Mouse (Mus musculus) limb, embryonic 15.5 days (tissue): ENCODE data around the gene Anxa6. TPM values are rescaled to one million over a fixed set of nuclear protein-coding genes. Genes with fewer than 3 reads are reported as not detected.

Experiments
- ATAC-seq: fragments of 200-750 bp; cut with Nextera tagmentation; 2 replicates; pipeline ENCODE4 v1.8.0; 2017; ENCODE audit warnings: low read depth, moderate TSS enrichment; ENCODE audit not compliant: insufficient number of reproducible peaks, low FRiP score, low TSS enrichment
- H3K27ac ChIP-seq: fragments of 300-500 bp; sonication (generic); 2 replicates; pipeline ENCODE4 v1.5.1; 2015; ENCODE audit warnings: moderate library complexity, mild to moderate bottlenecking, inconsistent platforms
- H3K27me3 ChIP-seq: fragments of 300-500 bp; sonication (generic); 2 replicates; pipeline ENCODE4 v1.6.1; 2015; ENCODE audit warnings: inconsistent platforms
- H3K36me3 ChIP-seq: fragments of 300-500 bp; sonication (generic); 2 replicates; pipeline ENCODE4 v1.6.1; 2015; ENCODE audit warnings: inconsistent platforms
- H3K4me1 ChIP-seq: fragments of 300-500 bp; sonication (generic); 2 replicates; pipeline ENCODE4 v1.6.1; 2015; ENCODE audit warnings: inconsistent platforms
- H3K4me2 ChIP-seq: fragments of 300-500 bp; sonication (generic); 2 replicates; pipeline ENCODE4 v1.6.1; 2015; ENCODE audit warnings: mild to moderate bottlenecking, inconsistent platforms
- H3K4me3 ChIP-seq: fragments of 300-500 bp; sonication (generic); 2 replicates; pipeline ENCODE4 v1.5.1; 2015; ENCODE audit warnings: mild to moderate bottlenecking, inconsistent platforms
- H3K9ac ChIP-seq: fragments of 300-500 bp; sonication (generic); 2 replicates; pipeline ENCODE4 v1.6.1; 2015; ENCODE audit warnings: inconsistent platforms
- H3K9me3 ChIP-seq: fragments of 300-500 bp; sonication (generic); 2 replicates; pipeline ENCODE4 v1.6.1; 2016; ENCODE audit warnings: inconsistent platforms
- WGBS: fragments of 180-500 bp; shearing (Covaris S2); methylation state at CpG from one replicate; pipeline ENCODE4 v1.1.7; 2015; 5-methylcytosine and 5-hydroxymethylcytosine counted together
- polyA plus RNA-seq: library from polyadenylated mRNA; unstranded; fragments of >200 nt; fragmentation: Nextera tagmentation; extraction: Ambion mirVana; gene quantifications from 2 replicates; pipeline ENCODE4 v1.2.1, GENCODE M21; 2015

Anxa6 gene
- polyA plus RNA-seq, 1 experiment from 2014 or later, result 380 TPM

DNA sequence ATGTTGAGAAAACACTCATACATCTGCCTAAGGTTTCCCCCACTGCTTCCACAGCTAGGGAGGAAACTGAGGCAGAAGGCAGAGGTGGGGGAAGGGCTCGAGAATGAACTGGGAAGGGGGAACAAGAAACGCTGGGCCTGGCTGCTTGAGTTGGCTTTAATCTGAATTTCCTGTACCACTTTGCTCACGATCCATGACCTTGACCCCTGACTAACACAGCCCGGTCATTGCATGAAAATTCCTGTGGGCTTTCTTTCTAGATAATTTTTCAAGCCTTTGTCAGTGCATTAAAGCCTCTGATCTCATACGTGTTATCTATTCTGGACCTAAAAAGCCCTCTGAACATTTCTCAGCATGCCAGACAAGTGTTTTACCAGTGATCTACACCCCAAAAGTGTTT lies 29.6 kb upstream of the Anxa6 start:
- no peak for ATAC-seq
- Histone ChIP-seq H3K27me3 (no peaks in the 10 kb centered on the region), H3K36me3 (no peaks in the 10 kb centered on the region), H3K9ac (no peak overlapping the region), H3K9me3 (no peaks in the 10 kb centered on the region), H3K4me2 (no peak overlapping the region), H3K4me1 (no peaks in the 10 kb centered on the region), H3K27ac (no peak overlapping the region), H3K4me3 (no peak overlapping the region)
- 49% methylated on average over 5 of the region's 5 CpGs for WGBS

DNA sequence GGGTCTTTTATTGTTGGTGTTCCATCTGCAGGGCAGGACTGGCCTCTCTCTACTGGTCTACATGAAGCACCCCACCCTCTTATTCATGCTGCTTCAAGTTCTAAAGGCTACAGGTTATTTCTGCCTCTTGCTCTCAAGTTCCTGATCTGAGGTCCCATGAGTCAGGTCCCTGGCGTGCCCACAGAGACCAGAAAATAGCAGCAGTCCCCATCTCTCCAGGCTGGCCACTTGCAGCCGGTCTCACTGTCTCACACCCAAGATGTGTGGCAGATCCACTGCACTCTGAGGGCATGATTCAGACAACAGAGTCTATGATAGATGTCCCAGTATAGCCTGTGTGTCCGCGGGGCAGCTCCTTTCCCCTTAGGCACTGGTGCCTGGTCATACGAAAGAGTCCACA lies 27.6 kb upstream of the Anxa6 start:
- no peaks in the 10 kb centered on the region for H3K27me3 ChIP-seq
- WGBS, result 83% methylated on average over 5 of the region's 5 CpGs
- ATAC-seq, result no peak
- H3K9me3 ChIP-seq, result no peaks in the 10 kb centered on the region
- H3K4me2 ChIP-seq, result no peak overlapping the region
- H3K4me1 ChIP-seq, result no peaks in the 10 kb centered on the region
- H3K27ac ChIP-seq, result no peak overlapping the region
- H3K4me3 ChIP-seq, result no peak overlapping the region
- no peak overlapping the region for H3K9ac ChIP-seq
- H3K36me3 ChIP-seq, result no peaks in the 10 kb centered on the region

GRCm38 (mm10) chr11:55057511-55057910 lies 24.3 kb upstream of the Anxa6 start:
- no peaks in the 10 kb centered on the region for H3K4me1 ChIP-seq
- no peak overlapping the region for H3K4me3 ChIP-seq
- WGBS, result 75% methylated on average over 3 of the region's 3 CpGs
- H3K9ac ChIP-seq, result no peak overlapping the region
- H3K27ac ChIP-seq, result no peak overlapping the region
- no peaks in the 10 kb centered on the region for H3K9me3 ChIP-seq
- ATAC-seq, result no peak
- no peaks in the 10 kb centered on the region for H3K36me3 ChIP-seq
- H3K27me3 ChIP-seq, result no peaks in the 10 kb centered on the region
- no peak overlapping the region for H3K4me2 ChIP-seq

- Histone ChIP-seq H3K9me3 (no peaks in the 10 kb centered on the region), H3K4me1 (no peaks in the 10 kb centered on the region), H3K36me3 (no peaks in the 10 kb centered on the region), H3K27ac (no peak overlapping the region), H3K9ac (no peak overlapping the region), H3K4me2 (no peak overlapping the region), H3K27me3 (no peaks in the 10 kb centered on the region), H3K4me3 (no peak overlapping the region)
- ATAC-seq, result no peak
- whole genome bisulfite sequencing, result 74% methylated on average over 7 of the region's 7 CpGs
Observed at GRCm38 (mm10) chr11:55050837-55051510, 17.7 kb upstream of the Anxa6 start.

DNA sequence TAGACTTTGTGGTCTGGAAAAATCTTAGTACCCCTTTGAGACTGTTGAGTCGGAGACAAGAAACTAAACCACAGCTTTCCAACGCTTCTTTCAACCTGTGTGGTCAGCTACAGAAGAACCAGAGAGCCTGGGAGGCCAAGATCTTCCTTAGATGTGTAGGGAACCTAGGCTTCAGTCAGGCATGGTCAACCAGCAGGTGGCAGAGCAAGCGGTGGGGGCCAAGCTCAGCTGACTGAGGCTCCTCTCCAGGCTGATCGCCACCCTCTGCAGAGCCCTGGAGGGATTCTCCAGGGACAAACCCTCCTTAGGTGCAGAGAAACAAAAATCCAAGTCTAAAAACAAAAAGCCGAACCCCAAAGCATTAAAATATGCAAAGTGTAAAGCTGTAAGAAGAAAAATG lies 13.4 kb upstream of the Anxa6 start:
- ATAC-seq, result no peak
- Histone ChIP-seq H3K4me1 (no peaks in the 10 kb centered on the region), H3K27me3 (no peaks in the 10 kb centered on the region), H3K4me3 (no peak overlapping the region), H3K9me3 (no peaks in the 10 kb centered on the region), H3K27ac (no peak overlapping the region), H3K4me2 (no peak overlapping the region), H3K36me3 (no peaks in the 10 kb centered on the region), H3K9ac (no peak overlapping the region)
- 49% methylated on average over 5 of the region's 5 CpGs for WGBS

GRCm38 (mm10) chr11:55041348-55041747 lies 8.1 kb upstream of the Anxa6 start:
- 85% methylated on average over 4 of the region's 4 CpGs for WGBS
- no peak overlapping the region for H3K9ac ChIP-seq

DNA sequence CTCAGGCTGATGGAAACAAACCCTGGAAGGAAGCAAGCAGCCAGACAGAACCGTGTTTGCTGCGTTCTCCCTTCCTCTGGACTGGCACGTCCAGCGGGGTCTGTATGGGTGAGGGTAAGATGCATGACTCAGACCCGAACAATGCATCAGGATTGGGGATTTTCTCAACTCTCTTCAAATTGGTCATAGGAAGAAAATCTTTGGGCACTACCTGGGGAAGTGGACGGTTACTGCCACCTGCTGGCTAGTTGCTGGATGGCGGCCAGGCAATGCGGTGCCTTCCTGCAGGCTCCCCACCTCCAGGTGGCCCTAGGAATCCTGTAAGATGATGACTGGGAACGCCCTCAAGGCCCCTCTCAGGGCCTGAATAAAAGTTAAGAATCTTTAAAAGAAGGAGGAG lies 6.3 kb upstream of the Anxa6 start:
- 0 out of 2 replicates have a peak, but pooled peaks have one; percentile 22 for ATAC-seq
- H3K36me3 ChIP-seq, result no peaks in the 10 kb centered on the region
- H3K9me3 ChIP-seq, result no peaks in the 10 kb centered on the region
- no peaks in the 10 kb centered on the region for H3K27me3 ChIP-seq
- no peak overlapping the region for H3K4me3 ChIP-seq
- H3K4me1 ChIP-seq, result peaks cover 4% of the 10 kb centered on the region; the same call in 1 of the 2 replicates
- no peak overlapping the region for H3K4me2 ChIP-seq
- H3K9ac ChIP-seq, result no peak overlapping the region
- H3K27ac ChIP-seq, result no peak overlapping the region
- WGBS, result 2% methylated on average over 9 of the region's 9 CpGs

More at GRCm38 (mm10) chr11:55041348-55041747, 8.1 kb upstream of the Anxa6 start:
- Histone ChIP-seq H3K4me3 (no peak overlapping the region), H3K4me1 (peaks cover 4% of the 10 kb centered on the region; the same call in 1 of the 2 replicates), H3K27ac (no peak overlapping the region), H3K9me3 (no peaks in the 10 kb centered on the region), H3K4me2 (no peak overlapping the region), H3K27me3 (no peaks in the 10 kb centered on the region), H3K36me3 (no peaks in the 10 kb centered on the region)
- ATAC-seq, result no peak

GRCm38 (mm10) chr11:55036601-55037000 lies 3.4 kb upstream of the Anxa6 start:
- no peak overlapping the region for H3K4me3 ChIP-seq
- H3K4me2 ChIP-seq, result no peak overlapping the region
- no peak for ATAC-seq
- no peaks in the 10 kb centered on the region for H3K9me3 ChIP-seq
- WGBS, result 46% methylated on average over 3 of the region's 3 CpGs
- H3K4me1 ChIP-seq, result peaks cover 23% of the 10 kb centered on the region
- no peaks in the 10 kb centered on the region for H3K36me3 ChIP-seq
- H3K27me3 ChIP-seq, result no peaks in the 10 kb centered on the region
- no peak overlapping the region for H3K27ac ChIP-seq
- H3K9ac ChIP-seq, result no peak overlapping the region

GRCm38 (mm10) chr11:55032286-55032685 lies 959 bp downstream of the Anxa6 start:
- peaks cover 52% of the 10 kb centered on the region for H3K4me1 ChIP-seq
- peak overlapping the region; percentile 69 for H3K4me3 ChIP-seq
- no peaks in the 10 kb centered on the region for H3K36me3 ChIP-seq
- ATAC-seq, result no peak
- no peaks in the 10 kb centered on the region for H3K9me3 ChIP-seq
- peak overlapping the region; percentile 75 for H3K9ac ChIP-seq
- 9% methylated on average over 5 of the region's 5 CpGs for WGBS
- peak overlapping the region; percentile 74 for H3K4me2 ChIP-seq
- H3K27me3 ChIP-seq, result no peaks in the 10 kb centered on the region
- peak overlapping the region; percentile 87 for H3K27ac ChIP-seq

- ATAC-seq, result peak; percentile 1; the same call in 1 of the 2 replicates
- Histone ChIP-seq H3K4me3 (peak overlapping the region; percentile 69), H3K27me3 (no peaks in the 10 kb centered on the region), H3K4me1 (peaks cover 55% of the 10 kb centered on the region), H3K36me3 (no peaks in the 10 kb centered on the region), H3K4me2 (peak overlapping the region; percentile 74), H3K9me3 (no peaks in the 10 kb centered on the region), H3K27ac (peak overlapping the region; percentile 87), H3K9ac (no peak overlapping the region)
- 8% methylated on average over 1 of the region's 4 CpGs for WGBS
Observed at GRCm38 (mm10) chr11:55031991-55032280, 1.3 kb downstream of the Anxa6 start.

- Histone ChIP-seq H3K4me2 (peak overlapping the region; percentile 74), H3K9me3 (no peaks in the 10 kb centered on the region), H3K27ac (peak overlapping the region; percentile 87), H3K27me3 (no peaks in the 10 kb centered on the region), H3K4me1 (peaks cover 61% of the 10 kb centered on the region), H3K36me3 (peaks cover 4% of the 10 kb centered on the region), H3K9ac (no peak overlapping the region), H3K4me3 (peak overlapping the region; percentile 69)
- ATAC-seq, result peak; percentile 27; the same call in 1 of the 2 replicates
- 39% methylated on average over 10 of the region's 10 CpGs for WGBS
Observed at GRCm38 (mm10) chr11:55031211-55031990, 1.8 kb downstream of the Anxa6 start.

DNA sequence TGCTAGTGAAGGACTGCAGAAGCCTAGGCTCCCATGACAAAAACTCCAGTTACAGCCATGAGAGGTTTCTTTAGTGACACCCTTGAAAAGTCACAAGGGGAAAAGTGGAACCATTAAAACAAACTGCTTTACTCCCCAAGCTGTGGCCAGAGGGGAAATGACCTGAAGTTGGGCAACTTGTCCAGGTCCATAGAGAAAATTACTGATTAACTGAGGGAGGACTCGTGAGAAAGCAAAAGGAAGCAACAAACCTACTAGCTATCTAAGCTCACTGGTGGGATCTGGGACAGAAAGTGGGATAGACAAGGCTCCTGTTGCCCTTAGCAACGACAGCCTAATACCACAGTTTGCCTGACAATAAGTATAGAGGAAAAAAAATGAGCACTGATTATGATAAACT lies 4.7 kb downstream of the Anxa6 start:
- no peak overlapping the region for H3K4me3 ChIP-seq
- no peak overlapping the region for H3K4me2 ChIP-seq
- peaks cover 84% of the 10 kb centered on the region for H3K4me1 ChIP-seq
- H3K36me3 ChIP-seq, result peaks cover 11% of the 10 kb centered on the region
- ATAC-seq, result no peak
- no peaks in the 10 kb centered on the region for H3K9me3 ChIP-seq
- no peak overlapping the region for H3K27ac ChIP-seq
- H3K9ac ChIP-seq, result no peak overlapping the region
- 66% methylated on average over 2 of the region's 2 CpGs for WGBS
- H3K27me3 ChIP-seq, result no peaks in the 10 kb centered on the region
